Mouse (Mus musculus) liver, postnatal 0 days (tissue): ENCODE results near the gene Prex1.

Source experiments
- CTCF ChIP-seq: sonication (generic); IDR thresholded peaks from 2 replicates; pipeline ENCODE4 v1.5.1; 2016; ENCODE audit warnings: antibody characterized with exemption, low read depth
- EP300 ChIP-seq: IDR thresholded peaks from 2 replicates; pipeline ENCODE4 v1.6.1; 2016; ENCODE audit warnings: antibody characterized with exemption, low read depth, mild to moderate bottlenecking

GRCm38 (mm10) chr2:166561781-166562180 lies 151.9 kb downstream of the Prex1 start:
- TF ChIP-seq CTCF (no peak), EP300 (no peak)
